Mouse (Mus musculus) intestine, embryonic 16.5 days (tissue): Measurements from ENCODE around the gene Isyna1. TPM values are rescaled to one million over a fixed set of nuclear protein-coding genes. Genes with fewer than 3 reads are reported as not detected.

Experiments used
- ATAC-seq: fragments of 200-750 bp; cut with Nextera tagmentation; 2 replicates; pipeline ENCODE4 v1.8.0; 2017; ENCODE audit warnings: moderate TSS enrichment, moderate library complexity
- H3K27ac ChIP-seq: fragments of 300-500 bp; sonication (generic); 2 replicates; pipeline ENCODE4 v1.5.1; 2014; ENCODE audit warnings: mild to moderate bottlenecking, low read length
- H3K27me3 ChIP-seq: fragments of 300-500 bp; sonication (generic); replicated peaks from 2 replicates; pipeline ENCODE4 v1.6.1; 2014; ENCODE audit warnings: low read length, control low read depth, mixed read lengths; ENCODE audit not compliant: control insufficient read depth, insufficient read depth
- H3K36me3 ChIP-seq: fragments of 300-500 bp; sonication (generic); 2 replicates; pipeline ENCODE4 v1.6.1; 2014; ENCODE audit warnings: low read length, control low read depth; ENCODE audit not compliant: control insufficient read depth, insufficient read depth
- H3K4me1 ChIP-seq: fragments of 300-500 bp; sonication (generic); 2 replicates; pipeline ENCODE4 v1.6.1; 2014; ENCODE audit warnings: low read length, control low read depth, mixed read lengths; ENCODE audit not compliant: control insufficient read depth, insufficient read depth
- H3K4me2 ChIP-seq: fragments of 300-500 bp; sonication (generic); 2 replicates; pipeline ENCODE4 v1.6.1; 2014; ENCODE audit warnings: low read depth, low read length, control low read depth
- H3K4me3 ChIP-seq: fragments of 300-500 bp; sonication (generic); 2 replicates; pipeline ENCODE4 v1.5.1; 2014; ENCODE audit warnings: mild to moderate bottlenecking, low read length
- H3K9ac ChIP-seq: fragments of 300-500 bp; sonication (generic); 2 replicates; pipeline ENCODE4 v1.6.1; 2014; ENCODE audit warnings: low read depth, low read length
- H3K9me3 ChIP-seq: fragments of 300-500 bp; sonication (generic); 2 replicates; pipeline ENCODE4 v1.6.1; 2016; ENCODE audit warnings: low read length, control low read depth; ENCODE audit not compliant: control insufficient read depth
- WGBS: fragments of 180-500 bp; shearing (Covaris S2); extraction: QIAGEN DNeasy Blood & Tissue Kit; methylation state at CpG from one replicate; pipeline ENCODE4 v1.1.7; 2014; 5-methylcytosine and 5-hydroxymethylcytosine counted together
- polyA plus RNA-seq: library from polyadenylated mRNA; unstranded; fragments of >200 nt; fragmentation: Nextera tagmentation; extraction: Ambion mirVana; gene quantifications from 2 replicates; pipeline ENCODE4 v1.2.1, GENCODE M21; 2015

Gene Isyna1
- polyA plus RNA-seq, 1 experiment from 2014 or later, result 121 TPM

DNA sequence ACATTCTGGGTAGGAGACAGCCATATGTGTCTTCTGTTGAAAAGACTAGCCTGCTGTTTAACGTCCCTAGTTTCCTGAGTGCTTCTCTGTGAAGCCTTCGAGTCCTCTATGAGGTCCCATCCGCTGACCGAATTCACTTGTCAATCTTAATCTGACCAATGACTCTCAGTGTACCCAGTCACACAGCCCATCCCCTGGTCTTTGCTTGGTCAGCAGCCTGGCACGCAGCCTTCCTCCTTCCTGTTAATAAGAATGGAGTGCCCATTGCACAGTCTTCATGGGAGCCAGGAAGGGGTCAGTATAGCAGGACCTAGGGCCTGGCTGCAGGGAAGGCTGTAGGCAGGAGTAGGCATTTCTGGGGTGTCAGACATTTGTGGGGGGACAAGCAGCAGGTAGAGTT is 20.3 kb downstream of the Isyna1 start:
- Histone ChIP-seq H3K9me3 (no peaks in the 10 kb centered on the region), H3K27me3 (no peaks in the 10 kb centered on the region), H3K9ac (no peak overlapping the region), H3K4me1 (peaks cover 20% of the 10 kb centered on the region), H3K4me2 (no peak overlapping the region), H3K4me3 (no peak overlapping the region), H3K36me3 (no peaks in the 10 kb centered on the region), H3K27ac (peak overlapping the region; percentile 29; the same call in 1 of the 2 replicates)
- no peak for ATAC-seq
- WGBS, result 69% methylated on average over 5 of the region's 5 CpGs

DNA sequence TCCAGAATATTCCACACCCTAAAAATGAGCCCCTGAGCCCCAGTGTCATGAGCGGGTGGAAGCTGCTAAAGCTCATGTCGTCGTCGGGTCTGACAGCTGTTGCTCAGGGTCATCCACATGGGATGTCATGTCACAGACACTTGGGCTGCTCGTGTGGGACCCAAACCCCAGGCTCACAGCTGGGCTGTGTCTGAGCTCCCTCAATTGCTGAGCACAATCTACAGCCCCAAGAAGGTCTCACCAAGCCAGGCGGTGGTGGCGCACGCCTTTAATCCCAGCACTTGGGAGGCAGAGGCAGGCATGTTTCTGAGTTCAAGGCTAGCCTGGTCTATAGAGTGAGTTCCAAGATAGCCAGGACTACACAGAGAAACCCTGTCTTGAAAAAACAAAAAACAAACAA is 21.1 kb downstream of the Isyna1 start:
- no peaks in the 10 kb centered on the region for H3K9me3 ChIP-seq
- peaks cover 14% of the 10 kb centered on the region for H3K4me1 ChIP-seq
- no peaks in the 10 kb centered on the region for H3K27me3 ChIP-seq
- ATAC-seq, result no peak
- H3K9ac ChIP-seq, result no peak overlapping the region
- H3K27ac ChIP-seq, result no peak overlapping the region
- H3K4me2 ChIP-seq, result no peak overlapping the region
- no peak overlapping the region for H3K4me3 ChIP-seq
- H3K36me3 ChIP-seq, result no peaks in the 10 kb centered on the region
- WGBS, result 82% methylated on average over 8 of the region's 8 CpGs

DNA sequence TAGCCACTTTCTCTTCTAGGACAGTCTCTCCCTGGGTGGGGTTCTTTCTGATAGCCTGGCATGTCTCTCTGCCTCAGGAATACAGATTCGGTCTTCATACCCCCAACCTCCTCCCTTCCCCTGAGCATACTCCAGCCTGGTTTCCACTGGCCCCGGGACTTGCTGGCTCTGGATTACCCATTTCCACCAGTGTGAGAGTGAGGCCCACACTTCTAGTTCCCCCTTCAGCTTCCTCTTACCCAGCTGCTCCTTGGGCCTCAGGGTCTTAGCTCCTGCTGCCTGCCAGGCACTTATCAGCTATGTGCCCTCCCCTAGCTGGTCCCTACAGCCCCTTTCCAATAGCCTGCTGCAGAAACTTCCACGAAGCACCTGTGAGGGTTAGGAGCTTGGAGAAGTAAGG is 21.7 kb downstream of the Isyna1 start, which contains the start of gene Lrrc25:
TSS of gene Lrrc25 (plus strand) at position 262 of the 400 bp plus-strand sequence.
- H3K4me1 ChIP-seq, result peaks cover 10% of the 10 kb centered on the region; the same call in 1 of the 2 replicates
- no peak within 1 kb of the TSS for H3K4me2 ChIP-seq

DNA sequence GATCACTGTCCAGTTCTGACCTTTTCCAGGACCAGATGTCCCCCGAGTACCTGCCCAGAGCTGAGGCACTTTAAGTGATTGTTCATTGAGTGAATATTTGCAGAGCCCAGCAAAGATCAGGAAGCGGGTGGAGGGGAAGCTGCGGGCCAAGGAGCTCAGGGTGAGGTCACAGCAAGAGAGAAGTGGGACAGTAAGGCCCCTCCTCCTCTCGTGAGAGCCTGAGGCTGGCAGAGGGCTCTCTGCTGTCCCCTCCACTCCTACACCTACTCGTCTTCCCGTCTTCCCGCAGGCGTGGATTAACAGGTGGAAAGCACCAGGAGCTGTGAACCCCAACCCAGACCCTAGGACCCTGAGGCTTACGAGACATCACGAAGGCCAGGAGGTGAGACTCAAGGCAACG is 22.5 kb downstream of the Isyna1 start:
- Histone ChIP-seq H3K9me3 (no peaks in the 10 kb centered on the region), H3K4me1 (peaks cover 10% of the 10 kb centered on the region; the same call in 1 of the 2 replicates), H3K27me3 (peaks cover 6% of the 10 kb centered on the region; the same call in 1 of the 2 replicates), H3K4me2 (no peak overlapping the region), H3K4me3 (no peak overlapping the region), H3K36me3 (no peaks in the 10 kb centered on the region), H3K9ac (no peak overlapping the region), H3K27ac (no peak overlapping the region)
- WGBS, result 59% methylated on average over 11 of the region's 11 CpGs
- no peak for ATAC-seq

More for the DNA sequence above, 21.7 kb downstream of the Isyna1 start, which contains the start of gene Lrrc25:
- WGBS, result 88% methylated on average over 3 of the region's 3 CpGs
- no peak within 1 kb of the TSS for H3K27ac ChIP-seq
- H3K9ac ChIP-seq, result 0 out of 2 replicates have a peak within 1 kb of the TSS, but pooled peaks have one; percentile 10
- ATAC-seq, result no peak
- no peaks in the 10 kb centered on the region for H3K36me3 ChIP-seq
- H3K4me3 ChIP-seq, result no peak within 1 kb of the TSS
- H3K27me3 ChIP-seq, result peaks cover 6% of the 10 kb centered on the region; the same call in 1 of the 2 replicates
- no peaks in the 10 kb centered on the region for H3K9me3 ChIP-seq

DNA sequence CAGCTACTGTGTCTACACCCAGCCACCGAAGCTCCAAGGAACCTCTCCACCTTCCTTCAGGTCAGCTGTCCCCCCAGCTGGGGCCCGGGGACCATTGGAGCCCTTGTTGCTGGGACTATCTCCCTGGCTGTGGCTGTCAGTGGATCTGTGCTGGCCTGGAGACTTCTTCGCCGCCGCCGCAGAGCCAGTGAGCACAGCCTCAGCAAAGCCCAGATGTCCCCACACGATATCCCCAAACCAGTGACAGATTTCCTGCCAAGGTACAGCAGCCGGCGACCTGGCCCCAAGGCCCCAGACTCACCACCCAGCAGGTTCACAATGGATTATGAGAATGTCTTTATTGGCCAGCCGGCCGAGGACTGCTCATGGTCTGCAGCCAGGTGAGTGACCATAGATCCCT is 23.8 kb downstream of the Isyna1 start:
- Histone ChIP-seq H3K4me3 (peak overlapping the region; percentile 4; the same call in 1 of the 2 replicates), H3K4me2 (no peak overlapping the region), H3K9me3 (no peaks in the 10 kb centered on the region), H3K27ac (no peak overlapping the region), H3K36me3 (no peaks in the 10 kb centered on the region), H3K27me3 (peaks cover 6% of the 10 kb centered on the region; the same call in 1 of the 2 replicates), H3K9ac (0 out of 2 replicates have a peak overlapping the region, but pooled peaks have one; percentile 33), H3K4me1 (peaks cover 10% of the 10 kb centered on the region; the same call in 1 of the 2 replicates)
- ATAC-seq, result no peak
- WGBS, result 79% methylated on average over 11 of the region's 11 CpGs

DNA sequence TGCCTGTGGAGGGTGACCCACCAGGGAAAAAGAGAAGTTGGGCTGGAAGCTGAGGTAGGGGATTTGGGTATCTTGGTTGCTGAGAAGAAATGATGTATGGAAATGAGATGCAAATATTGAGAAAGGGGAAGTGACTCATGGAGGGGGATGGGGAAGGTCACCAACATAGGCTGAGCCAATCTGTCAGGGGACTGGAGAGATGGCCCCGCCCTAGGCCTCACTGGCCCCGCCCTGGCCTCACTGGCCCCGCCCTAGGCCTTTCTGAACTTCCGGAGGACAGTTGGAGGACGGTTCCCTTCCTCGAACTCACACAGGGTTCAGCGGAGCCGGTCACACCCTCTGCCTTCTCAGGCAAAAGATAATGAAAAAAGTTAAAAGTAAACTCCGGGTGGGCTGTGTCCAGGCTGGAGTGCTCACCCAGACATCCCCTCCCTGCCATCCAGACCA is 24.7 kb downstream of the Isyna1 start:
- peaks cover 6% of the 10 kb centered on the region; the same call in 1 of the 2 replicates for H3K27me3 ChIP-seq
- no peak overlapping the region for H3K4me3 ChIP-seq
- H3K4me1 ChIP-seq, result peaks cover 6% of the 10 kb centered on the region; the same call in 1 of the 2 replicates
- H3K4me2 ChIP-seq, result no peak overlapping the region
- peak; percentile 78 for ATAC-seq
- WGBS, result 22% methylated on average over 9 of the region's 9 CpGs
- H3K27ac ChIP-seq, result peak overlapping the region; percentile 24; the same call in 1 of the 2 replicates
- no peak overlapping the region for H3K9ac ChIP-seq
- H3K9me3 ChIP-seq, result no peaks in the 10 kb centered on the region
- no peaks in the 10 kb centered on the region for H3K36me3 ChIP-seq

DNA sequence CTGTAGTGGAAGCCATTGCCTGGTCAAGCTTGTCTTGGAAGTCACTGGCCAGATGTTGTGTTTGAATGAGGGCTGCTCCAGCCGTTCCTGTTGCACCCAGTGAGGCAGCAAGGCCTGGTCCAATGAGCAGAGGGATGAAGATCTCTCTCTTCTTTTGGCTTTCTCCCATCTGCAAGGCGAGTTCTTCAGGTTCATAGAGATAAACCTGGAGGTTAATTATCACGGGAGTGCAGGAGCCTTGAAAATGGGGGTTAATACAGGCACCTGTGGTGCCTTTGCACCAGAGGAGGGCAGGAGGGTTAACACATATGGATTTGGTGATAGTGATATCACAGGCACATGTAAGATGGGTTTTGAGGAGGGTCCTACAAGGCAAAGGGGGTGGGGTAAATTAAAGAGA is 28.0 kb downstream of the Isyna1 start:
- no peak overlapping the region for H3K4me3 ChIP-seq
- no peaks in the 10 kb centered on the region for H3K9me3 ChIP-seq
- no peak overlapping the region for H3K27ac ChIP-seq
- no peak overlapping the region for H3K4me2 ChIP-seq
- no peak overlapping the region for H3K9ac ChIP-seq
- H3K27me3 ChIP-seq, result peaks cover 6% of the 10 kb centered on the region; the same call in 1 of the 2 replicates
- WGBS, result 57% methylated on average over 3 of the region's 3 CpGs
- ATAC-seq, result no peak
- H3K4me1 ChIP-seq, result peaks cover 6% of the 10 kb centered on the region; the same call in 1 of the 2 replicates
- H3K36me3 ChIP-seq, result no peaks in the 10 kb centered on the region

DNA sequence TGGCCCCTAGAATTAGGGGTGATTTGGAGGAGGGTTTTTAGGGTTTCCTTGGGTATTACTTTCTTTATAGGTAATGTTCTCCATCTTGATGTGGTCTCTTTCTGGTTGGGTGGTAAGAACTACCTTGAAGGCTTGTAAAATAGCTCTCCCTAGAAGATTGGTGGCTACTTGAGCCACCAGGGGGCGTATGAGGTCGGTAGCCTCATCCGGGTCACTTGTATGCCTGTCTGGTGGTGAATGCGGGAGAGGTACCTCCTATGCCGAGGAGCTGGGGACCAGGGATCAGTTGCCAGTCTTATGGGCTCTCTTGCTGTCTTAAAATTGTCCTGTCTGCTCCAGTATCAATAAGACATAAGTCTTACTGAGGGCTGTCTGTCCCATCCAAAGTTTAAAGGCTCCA is 30.9 kb downstream of the Isyna1 start:
- no peaks in the 10 kb centered on the region for H3K36me3 ChIP-seq
- peaks cover 8% of the 10 kb centered on the region; the same call in 1 of the 2 replicates for H3K4me1 ChIP-seq
- ATAC-seq, result no peak
- H3K27ac ChIP-seq, result no peak overlapping the region
- H3K9ac ChIP-seq, result no peak overlapping the region
- no peak overlapping the region for H3K4me2 ChIP-seq
- no peak overlapping the region for H3K4me3 ChIP-seq
- H3K9me3 ChIP-seq, result no peaks in the 10 kb centered on the region
- WGBS, result 15% methylated on average over 5 of the region's 5 CpGs
- H3K27me3 ChIP-seq, result peaks cover 6% of the 10 kb centered on the region; the same call in 1 of the 2 replicates

DNA sequence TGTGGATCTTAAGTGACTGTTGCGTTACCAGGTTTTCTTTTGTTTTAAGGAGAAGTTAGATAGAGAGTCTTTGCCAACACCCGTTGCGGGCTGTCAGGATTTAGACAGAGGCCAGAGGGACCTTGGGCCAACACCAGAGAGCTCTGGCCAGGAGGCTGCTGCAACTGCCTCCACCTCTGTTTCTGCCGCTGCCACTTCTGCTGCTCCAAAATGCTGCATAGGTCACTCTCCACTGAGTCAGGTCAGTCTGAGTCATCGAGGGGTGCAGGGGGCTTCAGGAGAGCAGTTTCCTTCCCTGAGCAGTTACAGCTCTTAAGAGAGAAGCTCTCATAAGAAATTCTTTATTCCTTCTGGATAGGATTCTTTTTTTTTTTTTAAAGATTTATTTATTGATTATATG is 32.9 kb downstream of the Isyna1 start:
- WGBS, result 82% methylated on average over 5 of the region's 5 CpGs
- no peak overlapping the region for H3K4me2 ChIP-seq
- H3K27ac ChIP-seq, result no peak overlapping the region
- H3K9me3 ChIP-seq, result no peaks in the 10 kb centered on the region
- H3K27me3 ChIP-seq, result no peaks in the 10 kb centered on the region
- H3K36me3 ChIP-seq, result no peaks in the 10 kb centered on the region
- no peak for ATAC-seq
- H3K4me3 ChIP-seq, result no peak overlapping the region
- peaks cover 23% of the 10 kb centered on the region for H3K4me1 ChIP-seq
- H3K9ac ChIP-seq, result no peak overlapping the region
